Mouse (Mus musculus) cerebellum, adult 2 months (tissue): ENCODE measurements around the gene Ccna1. TPM values are rescaled to one million over a fixed set of nuclear protein-coding genes. Genes with fewer than 3 reads are reported as not detected.

Experiments
- DNase-seq, 2 experiments: peaks; one replicate each; pipeline ENCODE4 v3.0.0; 2021
- H3K27ac ChIP-seq: fragments of 200-500 bp; 2 replicates; pipeline ENCODE4 v1.5.1; 2012; ENCODE audit warnings: low read length, control low read depth, inconsistent platforms; ENCODE audit not compliant: insufficient read depth
- H3K27me3 ChIP-seq: fragments of 200-500 bp; 2 replicates; pipeline ENCODE4 v1.6.1; 2012; ENCODE audit warnings: inconsistent platforms, mild to moderate bottlenecking, low read length, moderate library complexity; ENCODE audit not compliant: control insufficient read depth, insufficient read depth
- H3K4me1 ChIP-seq: fragments of 200-500 bp; 2 replicates; pipeline ENCODE4 v1.6.1; 2011; ENCODE audit warnings: low read length; ENCODE audit not compliant: control insufficient read depth, insufficient read depth
- H3K4me3 ChIP-seq: fragments of 200-500 bp; replicated peaks from 2 replicates; pipeline ENCODE3; 2011; ENCODE audit warnings: mild to moderate bottlenecking, low read depth, low read length, control low read depth; ENCODE audit not compliant: insufficient read depth
- CTCF ChIP-seq: fragments of 200-500 bp; IDR thresholded peaks from 2 replicates; pipeline ENCODE4 v1.5.1; 2011; ENCODE audit warnings: low read depth, mild to moderate bottlenecking, control low read depth, low read length, moderate library complexity, borderline replicate concordance; ENCODE audit not compliant: insufficient read depth
- POLR2A ChIP-seq: fragments of 200-500 bp; IDR thresholded peaks from 2 replicates; pipeline ENCODE4 v1.6.1; 2011; ENCODE audit warnings: low read length, control low read depth, borderline replicate concordance; ENCODE audit not compliant: insufficient read depth
- WGBS: fragments of 180-500 bp; shearing (Covaris S2); methylation state at CpG from one replicate; pipeline ENCODE4 v1.1.7; 2018; 5-methylcytosine and 5-hydroxymethylcytosine counted together
- polyA plus RNA-seq: library from polyadenylated mRNA; depleted of rRNA; stranded (reverse); fragments of >200 nt; gene quantifications from 2 replicates; pipeline ENCODE4 v1.2.3, GENCODE M21; 2012

Gene Ccna1
- polyA plus RNA-seq, 1 experiment: 0.64 TPM

DNA sequence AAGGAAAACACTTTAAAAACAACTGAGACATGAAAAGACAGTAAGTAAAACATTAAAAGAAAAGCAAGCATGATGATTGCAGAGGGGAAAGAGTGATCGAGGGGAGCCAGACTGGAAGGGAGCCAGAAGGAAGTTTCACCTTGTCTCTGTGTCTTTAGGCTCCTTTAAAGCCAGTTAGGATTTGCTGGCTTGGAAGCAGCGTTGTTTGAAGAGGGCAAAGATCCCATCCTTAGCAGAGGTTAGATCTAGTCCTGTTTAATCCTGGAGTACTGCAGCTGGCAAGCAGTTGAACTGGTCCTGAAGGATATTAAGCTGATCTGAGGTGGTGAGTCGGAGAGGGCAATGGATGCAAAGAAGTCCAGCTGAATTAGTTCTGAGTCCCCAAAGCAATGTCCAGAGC is 33.5 kb upstream of the Ccna1 start:
- DNase-seq: no peak
- WGBS: 57% methylated on average over 3 of the region's 3 CpGs
- H3K27me3 ChIP-seq: no peaks in the 10 kb centered on the region
- H3K4me1 ChIP-seq: peaks cover 8% of the 10 kb centered on the region
- no peak overlapping the region for H3K27ac ChIP-seq
- TF ChIP-seq POLR2A: no peak
- no peak for TF ChIP-seq CTCF
- H3K4me3 ChIP-seq: no peak overlapping the region

DNA sequence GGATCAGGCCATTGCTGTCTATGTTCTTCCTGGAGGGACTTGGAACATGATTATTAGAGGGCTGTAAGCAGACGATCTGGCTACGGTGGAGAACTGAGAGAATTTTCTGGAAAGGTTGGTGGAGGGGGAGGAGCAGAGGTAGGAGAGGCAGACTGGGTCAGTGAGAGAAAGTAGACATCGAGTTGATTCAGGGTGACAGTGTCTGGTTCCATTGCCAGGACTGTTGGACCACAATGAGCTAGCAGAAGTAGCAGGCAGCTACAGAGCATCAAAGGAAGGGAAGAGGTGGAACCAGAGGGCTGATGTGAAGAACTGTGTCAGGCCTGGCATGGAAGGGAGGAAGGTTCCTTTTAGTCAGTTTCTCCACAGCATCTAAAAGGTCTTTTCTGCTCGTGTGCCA is 33.1 kb upstream of the Ccna1 start:
- H3K27me3 ChIP-seq: no peaks in the 10 kb centered on the region
- WGBS: 34% methylated on average over 4 of the region's 4 CpGs
- no peak for DNase-seq
- no peak overlapping the region for H3K4me3 ChIP-seq
- TF ChIP-seq POLR2A (no peak), CTCF (no peak)
- peaks cover 8% of the 10 kb centered on the region for H3K4me1 ChIP-seq
- H3K27ac ChIP-seq: no peak overlapping the region

DNA sequence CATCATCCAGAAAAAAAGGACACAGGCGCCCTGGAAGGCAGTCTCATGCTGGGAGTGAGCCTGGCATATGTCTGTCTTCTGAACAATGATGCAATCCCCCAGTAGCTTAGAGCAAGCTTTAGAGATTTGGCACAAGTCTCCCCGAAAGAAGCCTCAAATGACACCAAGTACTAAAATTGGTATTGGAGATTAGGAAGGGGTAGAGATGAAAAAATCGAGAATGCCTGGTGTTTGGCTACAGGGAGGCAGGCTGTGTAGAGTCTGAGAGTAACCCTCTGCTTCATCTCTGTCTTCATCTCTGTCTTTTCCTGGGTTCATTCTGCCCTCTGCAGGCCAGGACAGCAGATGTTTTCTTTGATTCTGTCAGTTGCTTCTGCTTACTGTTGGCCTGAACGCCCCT is 32.1 kb upstream of the Ccna1 start:
- 26% methylated on average over 4 of the region's 4 CpGs for WGBS
- H3K27ac ChIP-seq: no peak overlapping the region
- no peaks in the 10 kb centered on the region for H3K27me3 ChIP-seq
- no peak overlapping the region for H3K4me3 ChIP-seq
- no peak for TF ChIP-seq CTCF
- TF ChIP-seq POLR2A: no peak
- DNase-seq: peak in 1 of 2 experiments; percentile 10
- peaks cover 8% of the 10 kb centered on the region for H3K4me1 ChIP-seq

GRCm38 (mm10) chr3:55086948-55087347 is 31.6 kb upstream of the Ccna1 start:
- 78% methylated on average over 5 of the region's 5 CpGs for WGBS
- TF ChIP-seq CTCF (no peak), POLR2A (no peak)
- no peak overlapping the region for H3K27ac ChIP-seq
- H3K4me1 ChIP-seq: peaks cover 8% of the 10 kb centered on the region
- H3K27me3 ChIP-seq: no peaks in the 10 kb centered on the region
- DNase-seq: no peak
- H3K4me3 ChIP-seq: no peak overlapping the region

GRCm38 (mm10) chr3:55085716-55086115 is 30.4 kb upstream of the Ccna1 start:
- Histone ChIP-seq H3K27me3 (no peaks in the 10 kb centered on the region), H3K27ac (no peak overlapping the region), H3K4me3 (no peak overlapping the region), H3K4me1 (peaks cover 8% of the 10 kb centered on the region)
- no peak for TF ChIP-seq CTCF
- TF ChIP-seq POLR2A: no peak
- DNase-seq: peak in 1 of 2 experiments; percentile 57
- WGBS: 2% methylated on average over 3 of the region's 3 CpGs

DNA sequence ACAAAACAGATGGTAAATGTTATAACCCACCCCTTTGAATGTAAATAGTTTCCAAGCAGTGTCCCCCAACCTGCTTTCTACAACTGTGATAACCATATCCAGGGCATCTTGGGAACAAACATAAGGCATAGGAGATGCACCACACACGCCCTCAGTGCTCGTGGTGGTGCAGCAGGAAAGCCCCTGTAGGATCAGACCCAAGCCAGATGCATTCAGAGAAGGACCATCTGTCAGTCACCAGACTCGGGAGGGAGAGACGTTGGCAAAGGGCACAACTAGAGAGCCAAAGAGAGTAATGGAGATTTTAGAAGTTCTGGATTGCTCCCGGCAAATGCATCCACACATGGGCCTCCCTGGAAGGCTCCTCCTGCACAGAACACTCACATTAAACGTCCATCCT is 29.5 kb upstream of the Ccna1 start:
- DNase-seq: no peak
- TF ChIP-seq CTCF: no peak
- TF ChIP-seq POLR2A: no peak
- Histone ChIP-seq H3K27me3 (no peaks in the 10 kb centered on the region), H3K4me1 (peaks cover 8% of the 10 kb centered on the region), H3K4me3 (no peak overlapping the region), H3K27ac (no peak overlapping the region)
- 19% methylated on average over 6 of the region's 6 CpGs for WGBS

- H3K4me3 ChIP-seq: no peak overlapping the region
- WGBS: 15% methylated on average over 6 of the region's 6 CpGs
- DNase-seq: peak; percentile 68 to 73
- TF ChIP-seq POLR2A: no peak
- TF ChIP-seq CTCF: peak; percentile 92
- H3K27ac ChIP-seq: no peak overlapping the region
- no peaks in the 10 kb centered on the region for H3K27me3 ChIP-seq
- peaks cover 4% of the 10 kb centered on the region for H3K4me1 ChIP-seq
Observed at GRCm38 (mm10) chr3:55080055-55080454, 24.8 kb upstream of the Ccna1 start.

DNA sequence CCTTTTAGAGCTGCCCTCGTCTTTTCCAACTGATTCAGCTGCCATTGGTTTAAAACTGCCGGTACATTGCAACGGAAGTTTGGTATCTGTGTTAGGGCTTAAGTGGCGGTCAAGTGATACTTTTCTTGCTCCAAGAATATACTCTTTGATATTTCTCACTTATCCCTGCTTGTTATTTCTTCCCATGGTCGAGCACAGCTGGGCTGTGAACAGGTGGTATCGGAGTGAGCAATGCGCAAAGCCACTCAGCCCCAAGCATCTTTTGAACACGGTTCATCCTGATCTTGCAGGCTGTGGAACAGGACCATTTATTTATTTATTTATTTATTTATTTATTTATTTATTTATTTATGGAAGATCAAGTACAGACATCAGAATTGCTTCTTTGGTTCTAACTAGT is 24.3 kb upstream of the Ccna1 start:
- TF ChIP-seq POLR2A (no peak), CTCF (no peak)
- no peak for DNase-seq
- 76% methylated on average over 8 of the region's 8 CpGs for WGBS
- peaks cover under 1% of the 10 kb centered on the region for H3K4me1 ChIP-seq
- no peak overlapping the region for H3K4me3 ChIP-seq
- H3K27me3 ChIP-seq: no peaks in the 10 kb centered on the region
- no peak overlapping the region for H3K27ac ChIP-seq
